8 mouse cellular contexts compared by ENCODE assay signal in genomic region chr9:102625983-102626838, GRCm38 (mm10). TPM values are rescaled to one million over a fixed set of nuclear protein-coding genes. Genes with fewer than 3 reads are reported as not detected.
DNase-seq lines count a peak whose midpoint lies in the region; ATAC-seq and TF ChIP-seq lines count a peak whose summit lies in the region.

Anapc13 (plus strand) TSS chr9:102626296.
Cep63 (minus strand) TSS chr9:102626534.

- peaks cover 7% of the 10 kb centered on the region for H3K79me3 ChIP-seq in C2C12 (ENCODE audit: low read depth)

- H3K9me3 ChIP-seq in erythroblast, embryonic 14.5 days (ENCODE audit: control insufficient read depth, low read length), result no peaks in the 10 kb centered on the region
- no peaks in the 10 kb centered on the region for H3K9me3 ChIP-seq in heart, embryonic 12.5 days (replicated peaks)
- no peaks in the 10 kb centered on the region for H3K9me3 ChIP-seq in kidney, postnatal 0 days (replicated peaks; ENCODE audit: low read length)
- H3K9me3 ChIP-seq in liver, embryonic 11.5 days (ENCODE audit: control insufficient read depth, low read length), result no peaks in the 10 kb centered on the region
- no peaks in the 10 kb centered on the region for H3K9me3 ChIP-seq in stomach, embryonic 14.5 days (ENCODE audit: control insufficient read depth, low read depth, low read length)

- no peaks in the 10 kb centered on the region for H3K36me3 ChIP-seq in C2C12 (ENCODE audit: control insufficient read depth, insufficient read depth)
- peaks cover 10% of the 10 kb centered on the region for H3K36me3 ChIP-seq in erythroblast, embryonic 14.5 days (ENCODE audit: control insufficient read depth)
- H3K36me3 ChIP-seq in heart, embryonic 12.5 days, result peaks cover 6% of the 10 kb centered on the region
- no peaks in the 10 kb centered on the region for H3K36me3 ChIP-seq in kidney, postnatal 0 days (ENCODE audit: insufficient read depth, low read length)
- H3K36me3 ChIP-seq in liver, embryonic 11.5 days (ENCODE audit: control insufficient read depth, insufficient read depth, low read length), result no peaks in the 10 kb centered on the region
- no peaks in the 10 kb centered on the region; the same call in 1 of the 2 replicates for H3K36me3 ChIP-seq in stomach, embryonic 14.5 days (ENCODE audit: control insufficient read depth, insufficient read depth, low read length)

- TF ChIP-seq CTCF in C2C12 (IDR thresholded peaks at IDR 0.05; ENCODE audit: control insufficient read depth, insufficient read depth, insufficient read length), result no peak
- no peak for TF ChIP-seq CTCF in brain, embryonic 14.5 days (IDR thresholded peaks at IDR 0.05; ENCODE audit: borderline replicate concordance, extremely low read depth, insufficient read depth, insufficient read length)
- TF ChIP-seq CTCF in kidney, postnatal 0 days (IDR thresholded peaks at IDR 0.05; ENCODE audit: low read depth), result peak; percentile 41; the same call in 1 of the 2 replicates

- peak; percentile 99 for DNase-seq in brain, embryonic 14.5 days (ENCODE audit: low read depth)
- DNase-seq in kidney, postnatal 0 days (ENCODE audit: low spot score), result peak; percentile 98
- peak; percentile 99 for DNase-seq in liver, embryonic 11.5 days (ENCODE audit: low spot score)
- DNase-seq in naive thymus-derived CD4-positive, alpha-beta T cell, adult 2 months (ENCODE audit: low read depth), result peak; percentile 98

- H3K4me1 ChIP-seq in erythroblast, embryonic 14.5 days (ENCODE audit: control insufficient read depth), result peaks cover 45% of the 10 kb centered on the region
- H3K4me1 ChIP-seq in heart, embryonic 12.5 days (replicated peaks), result peaks cover 29% of the 10 kb centered on the region
- H3K4me1 ChIP-seq in kidney, postnatal 0 days (replicated peaks; ENCODE audit: insufficient read depth, low read length), result no peaks in the 10 kb centered on the region
- H3K4me1 ChIP-seq in liver, embryonic 11.5 days (replicated peaks; ENCODE audit: control insufficient read depth, insufficient read depth, low read length), result peaks cover 26% of the 10 kb centered on the region
- peaks cover 8% of the 10 kb centered on the region; the same call in 1 of the 2 replicates for H3K4me1 ChIP-seq in stomach, embryonic 14.5 days (ENCODE audit: control insufficient read depth, insufficient read depth, low read length)

- ATAC-seq in heart, embryonic 12.5 days (ENCODE audit: insufficient number of reproducible peaks, low FRiP score), result peak; percentile 97
- ATAC-seq in kidney, postnatal 0 days (replicated peaks; ENCODE audit: low FRiP score, low read depth), result peak; percentile 95
- ATAC-seq in liver, embryonic 11.5 days (replicated peaks; ENCODE audit: low FRiP score), result peak; percentile 93
- peak; percentile 94 for ATAC-seq in stomach, embryonic 14.5 days (ENCODE audit: insufficient number of reproducible peaks, insufficient read depth, low FRiP score, low read depth)

- peak within 1 kb of the TSS; percentile 93 for H3ac ChIP-seq in C2C12 (ENCODE audit: control insufficient read depth, insufficient read length, low read depth)

- H3K27ac ChIP-seq in heart, embryonic 12.5 days (ENCODE audit: poor library complexity, severe bottlenecking), result peak within 1 kb of the TSS; percentile 95
- H3K27ac ChIP-seq in kidney, postnatal 0 days, result peak within 1 kb of the TSS; percentile 92
- H3K27ac ChIP-seq in liver, embryonic 11.5 days (ENCODE audit: low read depth, low read length), result peak within 1 kb of the TSS; percentile 95
- H3K27ac ChIP-seq in stomach, embryonic 14.5 days (ENCODE audit: low read length), result peak within 1 kb of the TSS; percentile 92

- H3K27me3 ChIP-seq in C2C12 (ENCODE audit: control insufficient read depth, insufficient read depth, insufficient read length), result no peaks in the 10 kb centered on the region
- no peaks in the 10 kb centered on the region for H3K27me3 ChIP-seq in erythroblast, embryonic 14.5 days (ENCODE audit: control insufficient read depth)
- H3K27me3 ChIP-seq in heart, embryonic 12.5 days (replicated peaks), result no peaks in the 10 kb centered on the region
- H3K27me3 ChIP-seq in kidney, postnatal 0 days (ENCODE audit: insufficient read depth, low read length), result no peaks in the 10 kb centered on the region
- H3K27me3 ChIP-seq in liver, embryonic 11.5 days (replicated peaks; ENCODE audit: control insufficient read depth, insufficient read depth, low read length), result no peaks in the 10 kb centered on the region
- H3K27me3 ChIP-seq in stomach, embryonic 14.5 days (ENCODE audit: control insufficient read depth, insufficient read depth, low read length), result no peaks in the 10 kb centered on the region

- H3K4me3 ChIP-seq in C2C12 (ENCODE audit: insufficient read depth, poor library complexity, severe bottlenecking), result peak within 1 kb of the TSS; percentile 53
- peak within 1 kb of the TSS; percentile 77 for H3K4me3 ChIP-seq in erythroblast, embryonic 14.5 days (replicated peaks)
- H3K4me3 ChIP-seq in heart, embryonic 12.5 days, result peak within 1 kb of the TSS; percentile 85
- H3K4me3 ChIP-seq in kidney, postnatal 0 days (replicated peaks; ENCODE audit: low read depth, low read length), result peak within 1 kb of the TSS; percentile 88
- H3K4me3 ChIP-seq in liver, embryonic 11.5 days (ENCODE audit: low read depth, low read length), result peak within 1 kb of the TSS; percentile 80
- H3K4me3 ChIP-seq in stomach, embryonic 14.5 days (ENCODE audit: low read depth, low read length), result peak within 1 kb of the TSS; percentile 85

- peak within 1 kb of the TSS; percentile 78 for H3K4me2 ChIP-seq in heart, embryonic 12.5 days
- peak within 1 kb of the TSS; percentile 84 for H3K4me2 ChIP-seq in kidney, postnatal 0 days (ENCODE audit: low read length)
- H3K4me2 ChIP-seq in liver, embryonic 11.5 days, result peak within 1 kb of the TSS; percentile 87
- H3K4me2 ChIP-seq in stomach, embryonic 14.5 days (replicated peaks; ENCODE audit: low read depth, low read length), result peak within 1 kb of the TSS; percentile 66

- peaks cover 26% of the 10 kb centered on the region for H3K79me2 ChIP-seq in C2C12 (ENCODE audit: control insufficient read depth, insufficient read depth)

- TF ChIP-seq POLR2A in brain, embryonic 14.5 days (IDR thresholded peaks at IDR 0.05; ENCODE audit: borderline replicate concordance, extremely low read depth, insufficient read depth, insufficient read length, poor library complexity, severe bottlenecking), result peak; percentile 73

- WGBS in heart, embryonic 12.5 days, result under 1% methylated on average over 59 of the region's 84 CpGs
- under 1% methylated on average over 80 of the region's 84 CpGs for WGBS in kidney, postnatal 0 days
- WGBS in liver, embryonic 11.5 days, result under 1% methylated on average over 84 of the region's 84 CpGs
- under 1% methylated on average over 81 of the region's 84 CpGs for WGBS in stomach, embryonic 14.5 days

- H3K9ac ChIP-seq in heart, embryonic 12.5 days, result peak within 1 kb of the TSS; percentile 99
- peak within 1 kb of the TSS; percentile 94 for H3K9ac ChIP-seq in kidney, postnatal 0 days (ENCODE audit: low read depth, low read length)
- H3K9ac ChIP-seq in liver, embryonic 11.5 days (ENCODE audit: low read depth, low read length), result peak within 1 kb of the TSS; percentile 99
- peak within 1 kb of the TSS; percentile 94 for H3K9ac ChIP-seq in stomach, embryonic 14.5 days (replicated peaks; ENCODE audit: low read depth, low read length)

TF ChIP-seq in C2C12, 6 proteins besides CTCF, POLR2A, EP300 and RAD21:
- TF ChIP-seq USF1 (IDR thresholded peaks at IDR 0.05; ENCODE audit: low read depth), result peak; percentile 84
- TF ChIP-seq MYOD1 (IDR thresholded peaks at IDR 0.05; ENCODE audit: control insufficient read depth, insufficient read length, low read depth), result no peak
- no peak for TF ChIP-seq MAX (IDR thresholded peaks at IDR 0.05)
- TF ChIP-seq FOSL1 (IDR thresholded peaks at IDR 0.05; ENCODE audit: insufficient read depth, low read length, poor library complexity, severe bottlenecking), result no peak

RNA-seq across cellular contexts. Expression of gene Anapc13, which starts in this region (rescaled TPM):
- polyA plus RNA-seq in C2C12 (2012; fragmentation: generic; extraction: Trizol), result 136 TPM
- 125 and 129 TPM in 2 replicates for polyA plus RNA-seq in brain, embryonic 14.5 days (2012; rRNA removed)
- 5.9 and 9.6 TPM in 2 replicates for polyA plus RNA-seq in erythroblast, embryonic 14.5 days (2012)
- polyA plus RNA-seq in heart, embryonic 12.5 days (2016; fragmentation: Nextera tagmentation; extraction: Ambion mirVana), result 227 and 238 TPM in 2 replicates
- 213 and 222 TPM in 2 replicates for polyA plus RNA-seq in kidney, postnatal 0 days (2015; fragmentation: Nextera tagmentation; extraction: Ambion mirVana)
- polyA plus RNA-seq in liver, embryonic 11.5 days (2014; fragmentation: Nextera tagmentation; extraction: Ambion mirVana), result 141 and 149 TPM in 2 replicates
- polyA plus RNA-seq in stomach, embryonic 14.5 days (2014; fragmentation: Nextera tagmentation; extraction: Ambion mirVana), result 209 and 226 TPM in 2 replicates

RNA-seq across cellular contexts. Expression of gene Cep63, which starts in this region (rescaled TPM):
- polyA plus RNA-seq in C2C12 (2012; fragmentation: generic; extraction: Trizol), result 9.4 TPM
- 21.4 and 23.8 TPM in 2 replicates for polyA plus RNA-seq in brain, embryonic 14.5 days (2012; rRNA removed)
- 1.4 and 2.3 TPM in 2 replicates for polyA plus RNA-seq in erythroblast, embryonic 14.5 days (2012)
- 44.2 and 51.4 TPM in 2 replicates for polyA plus RNA-seq in heart, embryonic 12.5 days (2016; fragmentation: Nextera tagmentation; extraction: Ambion mirVana)
- 52.1 and 53.4 TPM in 2 replicates for polyA plus RNA-seq in kidney, postnatal 0 days (2015; fragmentation: Nextera tagmentation; extraction: Ambion mirVana)
- 39.1 and 41.6 TPM in 2 replicates for polyA plus RNA-seq in liver, embryonic 11.5 days (2014; fragmentation: Nextera tagmentation; extraction: Ambion mirVana)
- 42.7 and 46.4 TPM in 2 replicates for polyA plus RNA-seq in stomach, embryonic 14.5 days (2014; fragmentation: Nextera tagmentation; extraction: Ambion mirVana)

Comparison
In these comparisons a context has a peak if more than half of its experiments do, and no peak if none do; other contexts are left out.
1. Peak in every context shown above with its lines: DNase-seq, ATAC-seq, H3K4me3 ChIP-seq and H3K27ac ChIP-seq.
2. RNA of gene Anapc13 (polyA plus RNA-seq): 227 to 238 TPM in heart, embryonic 12.5 days, 209 to 226 TPM in stomach, embryonic 14.5 days, 213 to 222 TPM in kidney, postnatal 0 days, 141 to 149 TPM in liver, embryonic 11.5 days, 136 TPM in C2C12 (single experiment) and 125 to 129 TPM in brain, embryonic 14.5 days; 5.9 to 9.6 TPM in erythroblast, embryonic 14.5 days; every median in the first group is over 10 times any median in the second.